Mouse (Mus musculus) MEL (cell line): ENCODE measurements at regions not wholly inside any gene's neighbourhood (a gene's known extent, or its start where the extent isn't known, plus 50 kb on each side); places are given as distances from the start of the nearest gene placed in this dataset.

Experiments
- DNase-seq: peaks from one replicate; pipeline ENCODE4 v3.0.0; 2011; ENCODE audit warnings: low read depth, low spot score
- H3K27ac ChIP-seq: 2 replicates; pipeline ENCODE4 v1.5.1; 2012; ENCODE audit warnings: low read depth, mild to moderate bottlenecking, control low read depth, low read length, moderate library complexity; ENCODE audit not compliant: control insufficient read depth
- H3K27me3 ChIP-seq, 2 experiments: fragments of 150-350 bp in 1 of 2; sonication (generic) in 1 of 2; 2 replicates each; pipeline ENCODE4 v1.6.1; 2012; ENCODE audit warnings: low read length in 2 of 2, mild to moderate bottlenecking in 2 of 2, improper control_type of control experiment in 1 of 2, moderate library complexity in 1 of 2; ENCODE audit not compliant: insufficient read depth in 2 of 2, control insufficient read depth in 1 of 2
- H3K36me3 ChIP-seq, 2 experiments: 2 replicates each; pipeline ENCODE4 v1.6.1; 2012 to 2014; ENCODE audit warnings: low read length in 2 of 2, improper control_type of control experiment in 1 of 2, inconsistent platforms in 1 of 2, mild to moderate bottlenecking in 1 of 2; ENCODE audit not compliant: insufficient read depth in 2 of 2, control insufficient read depth in 1 of 2
- H3K4me1 ChIP-seq, 2 experiments: fragments of 150-350 bp in 1 of 2; sonication (generic) in 1 of 2; 2 replicates each; pipeline ENCODE4 v1.6.1; 2012; ENCODE audit warnings: low read length in 2 of 2, improper control_type of control experiment in 1 of 2, mild to moderate bottlenecking in 1 of 2; ENCODE audit not compliant: insufficient read depth in 2 of 2, control insufficient read depth in 1 of 2
- H3K4me3 ChIP-seq, 2 experiments: fragments of 150-350 bp in 1 of 2; sonication (generic) in 1 of 2; 2 replicates each; pipeline ENCODE4 v1.5.1; 2012; ENCODE audit warnings: low read depth in 2 of 2, low read length in 2 of 2, mild to moderate bottlenecking in 2 of 2, moderate library complexity in 2 of 2, control low read depth in 1 of 2, improper control_type of control experiment in 1 of 2; ENCODE audit not compliant: control insufficient read depth in 1 of 2, insufficient read depth in 1 of 2
- H3K79me2 ChIP-seq: 2 replicates; pipeline ENCODE4 v1.6.1; 2012; ENCODE audit warnings: mild to moderate bottlenecking, low read length, moderate library complexity; ENCODE audit not compliant: control insufficient read depth, poor library complexity, insufficient read depth
- H3K9ac ChIP-seq: 2 replicates; pipeline ENCODE4 v1.6.1; 2012; ENCODE audit warnings: low read depth, mild to moderate bottlenecking, control low read depth, low read length, moderate library complexity; ENCODE audit not compliant: control insufficient read depth, poor library complexity, severe bottlenecking
- H3K9me3 ChIP-seq: fragments of 150-350 bp; sonication (generic); replicated peaks from 2 replicates; pipeline ENCODE4 v1.6.1; 2012; ENCODE audit warnings: mild to moderate bottlenecking, low read length, improper control_type of control experiment, moderate library complexity; ENCODE audit not compliant: insufficient read depth
- BHLHE40 ChIP-seq: IDR thresholded peaks from 2 replicates; pipeline ENCODE4 v1.6.1; 2012; ENCODE audit warnings: low read depth, mild to moderate bottlenecking, inconsistent platforms, low read length, improper control_type of control experiment, borderline replicate concordance
- CHD1 ChIP-seq: IDR thresholded peaks from 2 replicates; pipeline ENCODE4 v1.6.1; 2012; ENCODE audit warnings: low read depth, mild to moderate bottlenecking, inconsistent platforms, low read length, improper control_type of control experiment
- CTCF ChIP-seq, 3 experiments: IDR thresholded peaks in 2 of 3; conservative IDR thresholded peaks in 1 of 3; 2 replicates each; pipeline ENCODE4 v1.5.1; 2011 to 2012; ENCODE audit warnings: low read length in 3 of 3, low read depth in 2 of 3, mild to moderate bottlenecking in 2 of 3, improper control_type of control experiment in 1 of 3, inconsistent platforms in 1 of 3, mixed read lengths in 1 of 3, moderate library complexity in 1 of 3; ENCODE audit not compliant: control insufficient read depth in 1 of 3, insufficient read depth in 1 of 3, poor library complexity in 1 of 3, severe bottlenecking in 1 of 3
- E2F4 ChIP-seq: IDR thresholded peaks from 2 replicates; pipeline ENCODE4 v1.6.1; 2011; ENCODE audit warnings: low read depth, low read length, improper control_type of control experiment, borderline replicate concordance
- EP300 ChIP-seq, 2 experiments: IDR thresholded peaks; 2 replicates each; pipeline ENCODE4 v1.6.1; 2011; ENCODE audit warnings: improper control_type of control experiment in 2 of 2, low read length in 2 of 2, low read depth in 1 of 2, mild to moderate bottlenecking in 1 of 2
- ETS1 ChIP-seq: IDR thresholded peaks from 2 replicates; pipeline ENCODE4 v1.6.1; 2012; ENCODE audit warnings: low read depth, mild to moderate bottlenecking, inconsistent platforms, low read length, improper control_type of control experiment, moderate library complexity
- GABPA ChIP-seq: IDR thresholded peaks from 2 replicates; pipeline ENCODE4 v1.6.1; 2012; ENCODE audit warnings: low read depth, mild to moderate bottlenecking, inconsistent platforms, low read length, improper control_type of control experiment, moderate library complexity
- GATA1 ChIP-seq: IDR thresholded peaks from 2 replicates; pipeline ENCODE4 v1.6.1; 2011; ENCODE audit warnings: low read depth, low read length, improper control_type of control experiment
- HCFC1 ChIP-seq: IDR thresholded peaks from 2 replicates; pipeline ENCODE4 v1.6.1; 2012; ENCODE audit warnings: low read depth, mild to moderate bottlenecking, inconsistent platforms, low read length, improper control_type of control experiment, moderate library complexity
- JUND ChIP-seq: IDR thresholded peaks from 2 replicates; pipeline ENCODE4 v1.6.1; 2011; ENCODE audit warnings: low read depth, mild to moderate bottlenecking, improper control_type of control experiment, low read length
- KAT2A ChIP-seq: conservative IDR thresholded peaks from 2 replicates; pipeline ENCODE4 v1.6.1; 2012; ENCODE audit warnings: low read depth, low read length, improper control_type of control experiment, inconsistent platforms
- MAX ChIP-seq: IDR thresholded peaks from 2 replicates; pipeline ENCODE4 v1.6.1; 2011; ENCODE audit warnings: low read length, improper control_type of control experiment
- MAZ ChIP-seq: IDR thresholded peaks from 2 replicates; pipeline ENCODE4 v1.6.1; 2012; ENCODE audit warnings: low read depth, mild to moderate bottlenecking, inconsistent platforms, low read length, improper control_type of control experiment
- MEF2A ChIP-seq: IDR thresholded peaks from 2 replicates; pipeline ENCODE4 v1.6.1; 2014; ENCODE audit warnings: low read depth, mild to moderate bottlenecking, inconsistent platforms, low read length, improper control_type of control experiment; ENCODE audit not compliant: poor library complexity, insufficient replicate concordance, severe bottlenecking; ENCODE audit errors: extremely low read depth
- MYB ChIP-seq: IDR thresholded peaks from 2 replicates; pipeline ENCODE4 v1.6.1; 2011; ENCODE audit warnings: mild to moderate bottlenecking, low read depth, low read length, improper control_type of control experiment
- MYC ChIP-seq: IDR thresholded peaks from 2 replicates; pipeline ENCODE4 v1.6.1; 2011; ENCODE audit warnings: low read depth, mild to moderate bottlenecking, low read length, improper control_type of control experiment, moderate library complexity
- NELFE ChIP-seq: IDR thresholded peaks from 2 replicates; pipeline ENCODE4 v1.6.1; 2011; ENCODE audit warnings: low read depth, low read length, improper control_type of control experiment
- NRF1 ChIP-seq: IDR thresholded peaks from 2 replicates; pipeline ENCODE4 v1.6.1; 2014; ENCODE audit warnings: low read depth, mild to moderate bottlenecking, inconsistent platforms, low read length, improper control_type of control experiment, moderate library complexity; ENCODE audit not compliant: poor library complexity, insufficient read depth, severe bottlenecking
- POLR2A ChIP-seq, 2 experiments: IDR thresholded peaks; 2 replicates each; pipeline ENCODE4 v1.6.1; 2011 to 2012; ENCODE audit warnings: low read length in 2 of 2, mild to moderate bottlenecking in 2 of 2, control low read depth in 1 of 2, improper control_type of control experiment in 1 of 2, low read depth in 1 of 2, moderate library complexity in 1 of 2; ENCODE audit not compliant: control insufficient read depth in 1 of 2, insufficient read depth in 1 of 2, poor library complexity in 1 of 2
- POLR2AphosphoS2 ChIP-seq: IDR thresholded peaks from 2 replicates; pipeline ENCODE4 v1.6.1; 2011; ENCODE audit warnings: low read length, improper control_type of control experiment
- POLR2AphosphoS5 ChIP-seq: IDR thresholded peaks from 2 replicates; pipeline ENCODE4 v1.6.1; 2012; ENCODE audit warnings: low read depth, borderline replicate concordance, mild to moderate bottlenecking, inconsistent platforms, low read length, moderate library complexity, mixed read lengths
- RAD21 ChIP-seq: IDR thresholded peaks from 2 replicates; pipeline ENCODE4 v1.6.1; 2011; ENCODE audit warnings: mild to moderate bottlenecking, low read depth, low read length, improper control_type of control experiment
- RCOR1 ChIP-seq: IDR thresholded peaks from 2 replicates; pipeline ENCODE4 v1.6.1; 2012; ENCODE audit warnings: low read depth, mild to moderate bottlenecking, inconsistent platforms, low read length, improper control_type of control experiment
- SIN3A ChIP-seq: IDR thresholded peaks from 2 replicates; pipeline ENCODE4 v1.6.1; 2012; ENCODE audit warnings: low read length, improper control_type of control experiment, inconsistent platforms
- SMC3 ChIP-seq: IDR thresholded peaks from 2 replicates; pipeline ENCODE4 v1.6.1; 2011; ENCODE audit warnings: low read depth, low read length, improper control_type of control experiment
- TAL1 ChIP-seq: IDR thresholded peaks from 2 replicates; pipeline ENCODE4 v1.6.1; 2012; ENCODE audit warnings: mild to moderate bottlenecking, inconsistent platforms, low read length, moderate library complexity, mixed read lengths
- TBP ChIP-seq: IDR thresholded peaks from 2 replicates; pipeline ENCODE4 v1.8.0; 2011; ENCODE audit warnings: low read depth, low read length, improper control_type of control experiment
- TCF12 ChIP-seq: IDR thresholded peaks from 2 replicates; pipeline ENCODE4 v1.6.1; 2014; ENCODE audit warnings: low read depth, mild to moderate bottlenecking, inconsistent platforms, low read length, improper control_type of control experiment, moderate library complexity
- USF2 ChIP-seq, 2 experiments: IDR thresholded peaks; 2 replicates each; pipeline ENCODE4 v1.6.1; 2011 to 2012; ENCODE audit warnings: improper control_type of control experiment in 2 of 2, low read length in 2 of 2, borderline replicate concordance in 1 of 2, inconsistent platforms in 1 of 2, low read depth in 1 of 2, mild to moderate bottlenecking in 1 of 2; ENCODE audit not compliant: insufficient read depth in 1 of 2
- ZC3H11A ChIP-seq: IDR thresholded peaks from 2 replicates; pipeline ENCODE4 v1.6.1; 2012; ENCODE audit warnings: low read depth, mild to moderate bottlenecking, inconsistent platforms, low read length, improper control_type of control experiment
- ZKSCAN1 ChIP-seq: IDR thresholded peaks from 2 replicates; pipeline ENCODE4 v1.6.1; 2012; ENCODE audit warnings: low read depth, mild to moderate bottlenecking, inconsistent platforms, low read length, improper control_type of control experiment, moderate library complexity
- ZNF384 ChIP-seq: IDR thresholded peaks from 2 replicates; pipeline ENCODE4 v1.6.1; 2012; ENCODE audit warnings: low read depth, mild to moderate bottlenecking, inconsistent platforms, low read length, improper control_type of control experiment

- Histone ChIP-seq H3K27ac (no peak overlapping the region), H3K36me3 (peaks cover 0 to 3% of the 10 kb centered on the region in 2 experiments; a peak in 2 of 4 replicates), H3K4me3 (no peak overlapping the region), H3K79me2 (no peaks in the 10 kb centered on the region), H3K4me1 (peaks cover 0 to 2% of the 10 kb centered on the region in 2 experiments; a peak in 1 of 4 replicates), H3K27me3 (no peaks in the 10 kb centered on the region), H3K9ac (no peak overlapping the region), H3K9me3 (no peaks in the 10 kb centered on the region)
- TF ChIP-seq RCOR1 (peak; percentile 56; the same call in 1 of the 2 replicates), ZKSCAN1 (no peak), SIN3A (no peak), MAX (no peak), MYB (no peak), KAT2A (no peak), MEF2A (no peak), MAZ (no peak), CHD1 (no peak), CTCF (IDR thresholded peaks at IDR 0.05 in 2 of 3, conservative IDR thresholded peaks at IDR 0.05 in 1 of 3; ENCODE audit: control insufficient read depth in 1 of 3, insufficient read depth in 1 of 3, low read depth in 2 of 3, low read length in 3 of 3, poor library complexity in 1 of 3, severe bottlenecking in 1 of 3) (no peak), HCFC1 (no peak), TCF12 (peak; percentile 61; the same call in 1 of the 2 replicates), ZC3H11A (no peak), EP300 (IDR thresholded peaks at IDR 0.05; ENCODE audit: low read depth in 1 of 2, low read length in 2 of 2) (peak; percentile 69 to 72), MYC (no peak), TBP (no peak), ETS1 (peak; percentile 33; the same call in 1 of the 2 replicates), GATA1 (peak; percentile 57), BHLHE40 (no peak), TAL1 (peak; percentile 32; the same call in 1 of the 2 replicates), POLR2A (IDR thresholded peaks at IDR 0.05; ENCODE audit: control insufficient read depth in 1 of 2, insufficient read depth in 1 of 2, low read depth in 1 of 2, low read length in 2 of 2, poor library complexity in 1 of 2) (no peak), POLR2AphosphoS5 (no peak), USF2 (IDR thresholded peaks at IDR 0.05; ENCODE audit: borderline replicate concordance in 1 of 2, insufficient read depth in 1 of 2, low read depth in 1 of 2, low read length in 2 of 2) (no peak), POLR2AphosphoS2 (no peak), NELFE (no peak), NRF1 (no peak), JUND (no peak), E2F4 (no peak), RAD21 (no peak), GABPA (no peak), ZNF384 (no peak), SMC3 (no peak)
- DNase-seq = peak; percentile 37
Observed at GRCm38 (mm10) chr12:48819168-48819567, 563.3 kb upstream of the Foxg1 start.
